Mouse (Mus musculus): ENCODE measurements around the gene Rgs6.

DNA sequence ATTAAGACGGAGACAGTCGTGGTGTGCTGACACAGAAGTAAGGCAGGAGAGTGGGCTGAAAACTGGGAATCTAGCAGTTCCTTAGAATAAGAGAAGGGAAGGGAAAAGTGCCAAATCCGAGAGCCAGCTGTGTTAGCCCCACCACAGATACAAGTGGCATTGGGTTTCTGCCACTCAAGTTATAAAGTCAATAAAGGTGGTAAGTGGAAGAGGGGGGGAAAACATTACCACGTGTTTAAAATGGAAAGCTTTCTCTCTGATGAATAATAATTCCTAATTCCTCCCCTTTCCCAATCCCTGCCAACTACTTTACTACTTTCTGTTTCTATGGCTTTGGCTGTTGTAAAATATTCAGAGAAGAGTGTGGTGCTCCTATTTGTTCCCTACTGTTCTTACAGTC, 352.4 kb downstream of the Rgs6 start:
- TF ChIP-seq POLR2A (IDR thresholded peaks at IDR 0.05; ENCODE audit: low read depth, low read length), result no peak
- TF ChIP-seq CTCF (IDR thresholded peaks at IDR 0.05; ENCODE audit: extremely low read depth, insufficient read depth, insufficient read length, insufficient replicate concordance), result no peak

All from spleen, adult 2 months (tissue).